Mouse (Mus musculus): ENCODE measurements around the gene Slc25a11. TPM values are rescaled to one million over a fixed set of nuclear protein-coding genes. Genes with fewer than 3 reads are reported as not detected.

Gene Slc25a11
- total RNA-seq (2015; ENCODE audit: low replicate concordance) (17.1 and 20.1 TPM in 2 replicates), total RNA-seq (2017; ENCODE audit: low replicate concordance) (16.2 and 16.6 TPM in 2 replicates)

DNA sequence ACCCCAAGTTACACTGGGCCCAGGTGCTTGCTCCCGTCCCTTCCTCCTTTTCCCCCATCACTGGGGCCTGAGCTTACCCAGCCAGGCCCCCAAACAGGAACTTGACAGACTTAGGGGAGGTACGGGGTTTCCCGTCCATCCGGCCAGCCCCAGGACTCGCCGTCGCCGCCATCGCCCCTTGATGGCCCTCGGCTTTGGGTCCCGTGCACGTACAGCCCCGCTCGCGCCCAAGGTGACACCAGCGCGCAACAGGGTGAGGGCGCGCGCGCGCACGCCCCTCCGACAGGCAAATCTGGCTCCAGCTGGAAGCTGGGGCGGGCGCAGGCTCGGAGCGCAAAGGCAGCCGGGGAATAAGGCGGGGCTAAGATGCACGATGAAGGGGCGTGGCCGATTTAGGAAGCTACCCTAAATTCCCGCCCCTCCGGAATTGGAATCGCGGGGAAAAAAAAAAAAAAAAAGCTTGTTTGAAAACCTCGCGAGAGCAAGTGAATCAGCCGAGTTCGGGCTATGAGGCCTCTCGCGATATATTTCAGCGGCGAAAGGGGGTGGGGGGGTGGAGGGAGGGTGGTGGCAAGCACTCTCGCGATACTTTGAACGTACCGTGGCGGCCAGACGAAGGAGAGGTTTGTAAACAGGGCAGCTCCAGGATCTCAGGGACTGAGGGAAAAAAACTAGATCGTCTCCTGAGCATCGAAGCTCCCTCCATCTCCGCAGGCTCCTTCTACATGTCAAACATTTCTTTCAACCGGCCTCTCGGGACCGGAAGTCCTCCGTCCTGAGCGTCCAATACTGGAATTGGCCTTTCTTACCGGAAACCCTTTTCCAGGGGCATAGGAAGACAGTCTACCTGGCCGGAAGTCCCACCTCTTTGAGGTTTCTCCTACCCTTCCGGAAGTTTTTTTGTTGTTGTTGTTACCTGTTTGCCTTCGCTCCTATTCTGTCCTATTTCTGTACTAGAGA, at the start of gene Slc25a11, which contains the start of gene Rnf167:
TSS of gene Slc25a11 (minus strand) at position 789 of the 960 bp plus-strand sequence.
TSS of gene Rnf167 (plus strand) at position 545 of the 960 bp plus-strand sequence.
- ATAC-seq (replicated peaks; ENCODE audit: low FRiP score, poor library complexity, severe bottlenecking): peak; percentile 74

DNA sequence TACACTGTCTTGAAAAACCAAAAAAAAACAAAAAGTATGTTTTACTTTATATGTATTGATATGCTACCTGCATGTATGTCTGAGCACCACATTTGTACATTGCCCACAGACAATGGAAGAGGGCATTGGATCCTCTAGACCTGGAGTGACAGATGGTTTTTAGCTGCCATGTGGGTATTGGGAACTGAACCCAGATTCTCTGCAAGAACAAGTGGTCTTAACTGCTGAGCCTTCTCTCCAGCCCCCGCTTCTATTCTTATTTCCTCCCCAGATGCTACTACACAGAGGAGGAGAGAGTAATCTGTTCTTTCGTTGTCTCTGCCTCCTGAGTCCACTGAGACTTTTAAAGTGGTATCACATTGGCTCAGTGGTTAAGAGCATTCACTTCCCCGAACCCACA, 46.2 kb upstream of the Slc25a11 start:
- no peak for ATAC-seq (replicated peaks; ENCODE audit: low FRiP score, poor library complexity, severe bottlenecking)

- ATAC-seq (replicated peaks; ENCODE audit: low FRiP score, poor library complexity, severe bottlenecking): no peak
These were observed 42.3 kb upstream of the Slc25a11 start for GRCm38 (mm10) chr11:70689578-70689977.

DNA sequence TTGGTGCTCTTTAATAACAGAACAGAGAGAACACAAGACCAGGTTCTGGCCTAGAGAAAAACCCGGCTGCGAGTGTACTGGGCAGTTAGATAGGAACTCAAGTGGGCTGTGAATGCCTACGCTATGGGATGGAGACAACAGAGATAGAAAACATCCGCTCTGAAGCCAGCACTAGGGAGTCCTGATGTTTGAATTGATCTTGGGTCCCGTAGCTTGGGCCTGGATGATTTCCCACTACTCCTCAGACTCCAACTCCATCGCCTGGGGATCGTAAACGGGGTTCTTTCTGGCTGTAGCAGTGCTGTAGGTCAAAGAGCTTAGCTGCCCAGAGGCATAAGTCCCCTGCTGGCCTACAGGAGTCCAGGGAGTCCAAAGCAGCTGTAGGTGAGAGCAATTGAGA, 41.1 kb upstream of the Slc25a11 start:
- no peak for ATAC-seq (replicated peaks; ENCODE audit: low FRiP score, poor library complexity, severe bottlenecking)

DNA sequence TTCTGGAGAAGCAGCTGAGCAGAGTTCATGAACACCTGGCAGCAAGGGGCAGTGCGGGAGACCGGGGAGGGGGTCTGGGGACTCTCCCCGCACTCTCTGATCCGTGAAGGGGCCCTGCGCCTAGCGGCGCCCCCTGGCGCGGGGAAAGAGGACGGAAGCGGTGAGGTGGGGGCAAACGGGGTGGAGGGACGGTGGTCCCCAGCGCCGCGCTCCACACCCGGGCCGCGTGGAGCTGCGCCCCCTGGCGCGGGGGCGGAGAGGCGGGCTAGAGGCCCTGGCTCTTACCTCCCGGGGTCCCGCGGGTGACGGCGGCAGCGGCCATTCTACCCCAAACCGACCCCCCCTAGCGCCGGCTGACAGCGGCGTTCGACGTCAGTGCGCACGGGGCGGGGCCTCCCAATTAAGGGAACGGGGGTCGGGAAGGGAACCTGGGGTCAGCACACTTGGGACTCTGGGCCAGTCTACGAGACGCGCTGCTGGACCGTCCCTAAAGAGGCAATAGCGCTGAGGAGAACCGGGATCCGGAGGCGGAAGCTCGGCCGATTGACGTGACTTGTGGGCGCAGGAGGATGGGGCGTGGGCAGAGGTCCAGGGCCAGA, 40.4 kb upstream of the Slc25a11 start, which contains the start of gene Camta2:
TSS of gene Camta2 (minus strand) at position 505 of the 599 bp plus-strand sequence.
- ATAC-seq (replicated peaks; ENCODE audit: low FRiP score, poor library complexity, severe bottlenecking): peak; percentile 41

DNA sequence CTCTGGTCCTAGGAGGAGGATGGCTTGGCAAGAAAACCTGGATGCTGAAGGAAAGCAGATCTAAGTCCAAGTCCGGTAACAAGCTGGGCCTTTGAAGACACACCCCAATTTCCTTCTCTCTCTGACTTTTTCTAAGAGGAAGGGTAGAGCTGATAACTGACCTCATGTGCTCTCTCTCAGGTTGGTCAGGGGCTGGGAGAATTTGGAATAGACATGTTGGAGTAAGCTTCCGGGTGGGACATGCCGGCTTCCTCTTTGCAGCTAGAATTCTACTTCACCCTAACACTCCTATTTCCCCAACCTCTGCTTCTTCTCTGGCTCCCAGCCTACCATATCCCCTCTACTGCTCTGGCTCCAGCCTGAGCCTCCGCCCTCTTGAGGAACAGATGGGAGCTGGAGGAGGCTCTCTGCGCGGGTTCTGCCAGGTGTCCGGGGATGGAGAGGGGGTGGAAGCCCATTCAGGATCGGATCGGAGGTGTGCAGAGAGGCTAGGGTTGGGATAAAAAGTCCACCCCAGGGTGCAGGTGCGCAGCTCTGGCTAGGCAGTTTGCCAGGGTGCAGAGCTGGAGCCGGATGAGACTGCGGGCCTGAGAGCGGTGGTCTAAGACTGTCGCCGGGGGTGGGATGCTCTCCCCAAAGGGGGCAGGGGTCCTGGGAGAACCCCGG, 39.8 kb upstream of the Slc25a11 start:
- peak; percentile 40; the same call in 1 of the 2 replicates for ATAC-seq (replicated peaks; ENCODE audit: low FRiP score, poor library complexity, severe bottlenecking)

DNA sequence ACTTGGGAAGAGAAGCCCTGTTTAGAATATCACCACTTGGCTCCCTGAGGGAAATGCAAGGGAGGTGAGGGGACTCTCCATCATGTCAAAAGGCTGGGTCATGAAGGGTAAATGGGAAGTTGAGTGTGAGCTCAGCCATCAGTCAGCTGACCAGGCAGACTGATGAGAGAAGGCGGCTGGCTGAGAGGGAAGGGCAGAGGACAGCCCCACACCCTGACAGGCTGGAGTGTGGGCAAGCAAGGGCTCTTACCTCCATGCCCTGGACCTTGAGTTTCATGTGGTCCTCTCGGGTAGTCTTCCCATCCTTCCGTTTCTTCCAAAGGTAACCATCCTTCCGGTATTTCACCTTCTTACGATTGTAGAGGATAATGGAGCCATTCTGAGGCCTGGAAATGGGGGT, 36.4 kb upstream of the Slc25a11 start:
- no peak for ATAC-seq (replicated peaks; ENCODE audit: low FRiP score, poor library complexity, severe bottlenecking)

DNA sequence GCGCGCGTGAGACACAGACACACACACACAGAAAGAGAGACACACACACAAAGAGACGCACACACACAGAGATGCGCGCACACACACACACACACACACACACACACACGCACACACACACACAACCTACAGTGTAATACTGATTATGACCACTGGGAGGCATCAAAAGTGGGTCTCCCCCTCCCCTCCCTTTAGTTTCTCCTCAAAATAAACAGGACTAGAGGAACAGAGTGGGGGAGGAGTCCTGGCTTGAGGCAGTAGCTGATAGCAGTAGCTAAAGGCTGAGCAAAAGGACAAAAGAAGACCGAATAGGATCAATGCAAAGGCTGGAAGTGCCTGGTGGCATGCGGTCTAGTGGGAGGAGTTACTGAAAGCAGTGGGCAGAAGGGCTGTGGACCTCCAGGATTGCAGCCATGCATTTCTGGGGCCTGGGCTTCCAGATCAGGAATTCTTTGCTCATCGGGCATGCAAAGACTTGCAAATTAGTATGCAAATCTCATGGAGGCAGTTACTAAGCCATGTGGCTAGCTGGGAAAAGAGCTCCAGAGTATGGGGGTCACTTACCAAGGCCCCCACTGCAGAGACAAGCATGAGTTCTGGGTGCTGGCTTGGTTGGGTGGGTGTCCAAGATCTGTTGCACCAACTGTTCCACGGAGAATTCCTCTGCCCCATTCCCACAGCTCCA, 34.8 kb upstream of the Slc25a11 start:
- ATAC-seq (replicated peaks; ENCODE audit: low FRiP score, poor library complexity, severe bottlenecking): no peak

DNA sequence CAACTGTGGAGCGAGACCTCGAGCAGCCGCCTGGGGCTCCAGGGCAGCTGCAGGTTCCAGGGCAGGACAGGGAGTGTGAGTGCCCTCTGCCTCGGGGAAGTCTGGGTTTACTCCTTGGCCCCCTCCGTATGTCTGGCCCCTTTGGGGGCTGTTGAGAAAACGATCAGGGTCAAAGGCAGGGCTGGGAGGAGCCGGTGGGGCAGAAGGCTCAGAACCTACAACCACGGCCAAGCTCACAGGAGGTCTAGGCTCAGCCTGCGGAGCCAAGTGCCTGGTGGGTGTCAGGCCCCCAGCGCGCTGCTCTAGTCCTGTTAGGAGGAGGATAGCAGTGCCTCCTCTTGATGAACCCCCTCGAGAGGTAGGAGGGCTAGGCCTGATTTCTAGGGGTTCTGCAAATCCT, 33.9 kb upstream of the Slc25a11 start:
- no peak for ATAC-seq (replicated peaks; ENCODE audit: low FRiP score, poor library complexity, severe bottlenecking)

- ATAC-seq (replicated peaks; ENCODE audit: low FRiP score, poor library complexity, severe bottlenecking): no peak
These were observed 32.6 kb upstream of the Slc25a11 start for GRCm38 (mm10) chr11:70679894-70680293.

GRCm38 (mm10) chr11:70679361-70679760, 32.1 kb upstream of the Slc25a11 start:
- no peak for ATAC-seq (replicated peaks; ENCODE audit: low FRiP score, poor library complexity, severe bottlenecking)

- ATAC-seq (replicated peaks; ENCODE audit: low FRiP score, poor library complexity, severe bottlenecking): no peak
These were observed 31.3 kb upstream of the Slc25a11 start for GRCm38 (mm10) chr11:70678576-70678975.

DNA sequence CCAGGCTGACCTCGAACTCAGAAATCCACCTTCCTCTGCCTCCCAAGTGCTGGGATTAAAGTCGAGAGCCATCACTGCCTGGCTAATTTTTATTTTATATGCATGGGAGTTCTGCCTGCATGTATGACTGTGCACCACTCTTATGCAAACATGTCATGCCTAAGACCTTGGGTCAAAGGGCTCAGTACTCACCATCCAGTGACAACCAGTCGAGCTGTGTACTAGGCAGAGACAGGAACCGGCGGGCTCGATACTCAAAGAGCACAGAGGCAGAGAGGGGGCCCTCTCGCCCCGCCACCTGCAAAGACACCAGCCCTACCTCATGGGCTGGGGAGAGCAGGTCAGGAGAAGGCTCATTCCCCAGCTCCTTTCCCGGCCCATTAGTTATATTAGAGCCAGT, 30.8 kb upstream of the Slc25a11 start:
- ATAC-seq (replicated peaks; ENCODE audit: low FRiP score, poor library complexity, severe bottlenecking): no peak

DNA sequence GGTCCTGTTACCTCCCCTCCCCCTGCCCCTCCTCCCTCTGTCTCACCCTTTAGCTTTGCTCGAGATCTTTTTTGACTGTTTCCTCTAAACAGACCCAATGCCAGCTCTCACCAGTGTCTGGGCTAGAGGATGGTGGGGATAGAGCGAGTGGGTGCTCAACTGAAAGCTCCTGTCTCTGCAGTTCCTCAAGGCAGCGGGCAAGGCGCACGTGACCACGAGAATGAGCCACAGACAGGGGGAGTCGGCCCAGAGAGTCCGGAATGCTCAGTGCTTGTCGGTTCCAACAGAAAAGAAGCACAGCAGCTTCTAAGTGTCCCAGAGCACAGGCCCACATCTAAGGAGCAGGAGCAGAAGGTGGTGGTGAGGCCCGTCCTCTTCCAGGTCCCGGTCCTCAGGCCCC, 27.2 kb upstream of the Slc25a11 start:
- ATAC-seq (replicated peaks; ENCODE audit: low FRiP score, poor library complexity, severe bottlenecking): no peak

DNA sequence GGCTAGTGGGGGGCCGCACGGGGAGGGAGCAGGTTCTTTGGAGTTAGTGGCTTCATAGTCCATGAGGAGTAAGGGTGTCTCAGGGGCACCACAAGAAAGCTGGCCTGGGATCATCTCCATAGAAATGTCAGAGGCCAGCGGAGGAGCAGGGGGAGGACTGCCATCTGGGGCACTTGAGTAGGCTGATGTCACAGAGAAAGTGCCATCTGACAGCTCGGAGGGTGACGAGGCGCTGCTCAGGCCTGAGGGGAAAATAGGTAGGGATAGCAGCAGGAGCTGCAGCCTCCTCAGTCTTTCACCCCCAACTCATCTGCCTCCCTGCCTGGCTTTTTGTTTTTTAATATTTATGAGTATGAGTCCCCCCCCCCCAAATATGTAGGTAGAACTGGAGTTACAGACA, 26.7 kb upstream of the Slc25a11 start:
- no peak for ATAC-seq (replicated peaks; ENCODE audit: low FRiP score, poor library complexity, severe bottlenecking)

DNA sequence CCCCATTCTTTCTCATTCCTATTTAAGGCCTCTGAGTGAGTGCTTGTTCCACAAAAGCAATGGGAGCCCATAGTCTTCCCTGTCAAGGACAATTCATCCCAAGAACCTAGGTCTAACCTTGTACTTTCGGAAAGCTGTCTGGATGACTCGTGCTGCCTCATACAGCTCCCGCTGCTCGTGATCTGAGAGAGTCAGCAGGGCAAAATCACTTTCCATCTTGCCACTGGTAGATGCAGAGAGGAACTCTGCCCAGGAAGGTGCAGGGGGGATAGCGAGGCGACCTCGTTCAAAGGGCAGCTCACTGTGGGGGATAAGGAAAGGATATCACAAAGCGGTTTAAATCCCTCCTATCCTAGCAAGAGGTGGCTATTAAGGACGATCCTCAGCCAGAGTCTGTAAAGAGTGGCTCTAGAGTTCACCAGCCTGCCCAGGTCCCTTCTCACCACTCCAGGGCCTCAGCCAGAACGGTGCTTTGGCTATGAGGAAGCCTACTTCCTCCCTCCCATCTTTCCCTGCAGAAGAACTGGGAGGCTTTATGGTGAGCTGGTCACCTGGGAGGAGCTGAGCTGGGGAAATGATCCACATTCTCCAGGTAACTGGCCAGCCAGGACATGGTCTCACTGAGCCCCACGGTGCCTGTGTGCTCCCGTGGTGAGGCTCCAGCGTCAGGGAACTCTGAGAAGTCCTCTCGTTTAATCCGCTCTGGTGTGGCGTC, 24.2 kb upstream of the Slc25a11 start:
- ATAC-seq (replicated peaks; ENCODE audit: low FRiP score, poor library complexity, severe bottlenecking): no peak

GRCm38 (mm10) chr11:70670483-70670882, 23.2 kb upstream of the Slc25a11 start:
- no peak for ATAC-seq (replicated peaks; ENCODE audit: low FRiP score, poor library complexity, severe bottlenecking)

DNA sequence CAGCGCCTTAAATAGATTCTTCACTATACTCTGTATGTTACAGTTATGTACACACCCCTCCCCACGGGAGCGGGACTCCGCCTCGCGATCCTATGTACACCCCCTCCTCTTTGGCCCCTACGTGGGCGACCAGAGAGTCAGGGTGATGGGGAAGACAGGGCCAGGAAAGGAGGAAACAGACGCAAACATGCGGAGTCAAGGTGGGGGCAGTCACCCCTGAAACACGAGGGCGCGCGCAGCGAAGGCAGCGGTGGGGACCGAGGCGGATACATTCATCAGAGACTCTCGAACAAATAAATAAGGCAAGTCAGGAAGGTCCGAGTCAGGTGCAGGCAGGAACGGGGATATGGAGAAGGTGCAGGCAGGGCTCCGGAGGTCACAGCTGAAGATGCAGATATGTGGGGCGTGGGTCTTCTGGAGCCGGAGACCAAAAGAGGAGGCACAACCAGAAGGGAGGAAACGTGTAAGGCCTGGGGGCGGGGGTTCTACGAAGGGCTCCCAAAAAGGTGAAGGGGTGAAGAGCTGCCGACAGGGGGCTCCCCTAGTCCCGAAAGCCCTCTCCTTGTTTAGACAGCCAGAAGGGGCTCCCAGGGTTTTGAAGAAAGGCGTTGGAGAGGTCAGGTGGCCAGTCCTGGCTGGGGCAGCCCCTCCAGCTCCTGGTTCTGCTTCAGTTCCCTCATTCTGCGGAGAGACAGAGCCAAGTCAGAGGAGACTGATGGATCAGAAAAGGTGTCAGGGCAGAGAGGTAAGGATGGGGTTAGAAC, 22.5 kb upstream of the Slc25a11 start:
- ATAC-seq (replicated peaks; ENCODE audit: low FRiP score, poor library complexity, severe bottlenecking): peak; percentile 19
